Mouse (Mus musculus): ENCODE measurements around the gene Rtkn. TPM values are rescaled to one million over a fixed set of nuclear protein-coding genes. Genes with fewer than 3 reads are reported as not detected.

Gene Rtkn
- polyA plus RNA-seq, 1 experiment from 2014 or later: 39.9 TPM

GRCm38 (mm10) chr6:83118825-83119733 is 16.2 kb upstream of the Rtkn start:
- Histone ChIP-seq H3K9ac (no peak overlapping the region), H3K4me2 (peak overlapping the region; percentile 97), H3K4me1 (peaks cover 55% of the 10 kb centered on the region), H3K27ac (no peak overlapping the region), H3K36me3 (peaks cover 26% of the 10 kb centered on the region), H3K27me3 (no peaks in the 10 kb centered on the region), H3K4me3 (no peak overlapping the region), H3K9me3 (no peaks in the 10 kb centered on the region)
- no peak for ATAC-seq (ENCODE audit: borderline replicate concordance, extremely low read depth, low FRiP score, low TSS enrichment)
- WGBS: 69% methylated on average over 14 of the region's 14 CpGs

- peak overlapping the region; percentile 73 for H3K4me3 ChIP-seq
Observed at GRCm38 (mm10) chr6:83119734-83120051, 15.6 kb upstream of the Rtkn start.

GRCm38 (mm10) chr6:83120930-83121862 is 14.1 kb upstream of the Rtkn start, which contains the start of gene Wbp1:
Gene Wbp1, minus strand, starts transcription at chr6:83121559.
- peak; percentile 95 for ATAC-seq (ENCODE audit: borderline replicate concordance, extremely low read depth, low FRiP score, low TSS enrichment)
- no peaks in the 10 kb centered on the region for H3K27me3 ChIP-seq
- H3K9ac ChIP-seq: peak within 1 kb of the TSS; percentile 85
- H3K4me1 ChIP-seq: peaks cover 52% of the 10 kb centered on the region
- H3K27ac ChIP-seq: peak within 1 kb of the TSS; percentile 98
- peak within 1 kb of the TSS; percentile 73 for H3K4me3 ChIP-seq
- H3K4me2 ChIP-seq: peak within 1 kb of the TSS; percentile 97
- WGBS: under 1% methylated on average over 38 of the region's 38 CpGs
- H3K36me3 ChIP-seq: peaks cover 26% of the 10 kb centered on the region
- no peaks in the 10 kb centered on the region for H3K9me3 ChIP-seq

More at GRCm38 (mm10) chr6:83119734-83120051, 15.6 kb upstream of the Rtkn start:
- Histone ChIP-seq H3K9me3 (no peaks in the 10 kb centered on the region), H3K4me2 (peak overlapping the region; percentile 97), H3K4me1 (peaks cover 56% of the 10 kb centered on the region), H3K27me3 (no peaks in the 10 kb centered on the region), H3K27ac (no peak overlapping the region), H3K36me3 (peaks cover 26% of the 10 kb centered on the region), H3K9ac (peak overlapping the region; percentile 85)
- WGBS: 60% methylated on average over 7 of the region's 7 CpGs
- no peak for ATAC-seq (ENCODE audit: borderline replicate concordance, extremely low read depth, low FRiP score, low TSS enrichment)

GRCm38 (mm10) chr6:83121863-83122710 is 13.2 kb upstream of the Rtkn start:
- Histone ChIP-seq H3K27ac (peak overlapping the region; percentile 98), H3K4me1 (peaks cover 44% of the 10 kb centered on the region), H3K36me3 (peaks cover 26% of the 10 kb centered on the region), H3K9ac (peak overlapping the region; percentile 85), H3K27me3 (no peaks in the 10 kb centered on the region), H3K4me2 (peak overlapping the region; percentile 97), H3K9me3 (no peaks in the 10 kb centered on the region), H3K4me3 (peak overlapping the region; percentile 73)
- under 1% methylated on average over 47 of the region's 52 CpGs for WGBS
- ATAC-seq (ENCODE audit: borderline replicate concordance, extremely low read depth, low FRiP score, low TSS enrichment): peak; percentile 1; the same call in 1 of the 2 replicates

GRCm38 (mm10) chr6:83122961-83123360 is 12.3 kb upstream of the Rtkn start:
- Histone ChIP-seq H3K4me2 (peak overlapping the region; percentile 97), H3K9me3 (no peaks in the 10 kb centered on the region), H3K4me1 (peaks cover 44% of the 10 kb centered on the region), H3K4me3 (peak overlapping the region; percentile 73), H3K9ac (0 out of 2 replicates have a peak overlapping the region, but pooled peaks have one; percentile 8), H3K27ac (no peak overlapping the region), H3K27me3 (no peaks in the 10 kb centered on the region), H3K36me3 (peaks cover 18% of the 10 kb centered on the region)
- WGBS: 79% methylated on average over 5 of the region's 5 CpGs
- no peak for ATAC-seq (ENCODE audit: borderline replicate concordance, extremely low read depth, low FRiP score, low TSS enrichment)

GRCm38 (mm10) chr6:83124851-83125312 is 10.4 kb upstream of the Rtkn start:
- Histone ChIP-seq H3K27me3 (no peaks in the 10 kb centered on the region), H3K9me3 (no peaks in the 10 kb centered on the region), H3K27ac (peak overlapping the region; percentile 60), H3K9ac (peak overlapping the region; percentile 65), H3K36me3 (no peaks in the 10 kb centered on the region), H3K4me1 (peaks cover 37% of the 10 kb centered on the region), H3K4me2 (peak overlapping the region; percentile 94), H3K4me3 (peak overlapping the region; percentile 68)
- no peak; the same call in 1 of the 2 replicates for ATAC-seq (ENCODE audit: borderline replicate concordance, extremely low read depth, low FRiP score, low TSS enrichment)
- WGBS: under 1% methylated on average over 30 of the region's 30 CpGs

GRCm38 (mm10) chr6:83125331-83125730 is 9.9 kb upstream of the Rtkn start, which contains the start of gene Ino80b:
Gene Ino80b, minus strand, starts transcription at chr6:83125431.
- H3K9me3 ChIP-seq: no peaks in the 10 kb centered on the region
- peak within 1 kb of the TSS; percentile 60 for H3K27ac ChIP-seq
- WGBS: 17% methylated on average over 5 of the region's 5 CpGs
- peaks cover 33% of the 10 kb centered on the region for H3K4me1 ChIP-seq
- peak within 1 kb of the TSS; percentile 94 for H3K4me2 ChIP-seq
- H3K27me3 ChIP-seq: no peaks in the 10 kb centered on the region
- H3K9ac ChIP-seq: peak within 1 kb of the TSS; percentile 65
- ATAC-seq (ENCODE audit: borderline replicate concordance, extremely low read depth, low FRiP score, low TSS enrichment): no peak
- no peaks in the 10 kb centered on the region for H3K36me3 ChIP-seq
- H3K4me3 ChIP-seq: peak within 1 kb of the TSS; percentile 68

GRCm38 (mm10) chr6:83127419-83127818 is 7.8 kb upstream of the Rtkn start:
- WGBS: 91% methylated on average over 5 of the region's 5 CpGs
- H3K27ac ChIP-seq: no peak overlapping the region
- H3K4me2 ChIP-seq: no peak overlapping the region
- ATAC-seq (ENCODE audit: borderline replicate concordance, extremely low read depth, low FRiP score, low TSS enrichment): no peak
- no peak overlapping the region for H3K9ac ChIP-seq
- H3K4me1 ChIP-seq: peaks cover 34% of the 10 kb centered on the region
- no peaks in the 10 kb centered on the region for H3K36me3 ChIP-seq
- no peak overlapping the region for H3K4me3 ChIP-seq
- no peaks in the 10 kb centered on the region for H3K9me3 ChIP-seq
- H3K27me3 ChIP-seq: no peaks in the 10 kb centered on the region

- Histone ChIP-seq H3K4me1 (peaks cover 30% of the 10 kb centered on the region), H3K27ac (peak overlapping the region; percentile 74), H3K4me3 (no peak overlapping the region), H3K9me3 (no peaks in the 10 kb centered on the region), H3K36me3 (no peaks in the 10 kb centered on the region), H3K9ac (no peak overlapping the region), H3K4me2 (peak overlapping the region; percentile 24; the same call in 1 of the 2 replicates), H3K27me3 (no peaks in the 10 kb centered on the region)
- peak; percentile 39; the same call in 1 of the 2 replicates for ATAC-seq (ENCODE audit: borderline replicate concordance, extremely low read depth, low FRiP score, low TSS enrichment)
- WGBS: 39% methylated on average over 6 of the region's 6 CpGs
Observed at GRCm38 (mm10) chr6:83131469-83132034, 3.7 kb upstream of the Rtkn start.

- H3K9ac ChIP-seq: no peak overlapping the region
- 68% methylated on average over 9 of the region's 9 CpGs for WGBS
- H3K4me3 ChIP-seq: no peak overlapping the region
- H3K4me2 ChIP-seq: no peak overlapping the region
- H3K4me1 ChIP-seq: peaks cover 30% of the 10 kb centered on the region
- H3K36me3 ChIP-seq: no peaks in the 10 kb centered on the region
- H3K9me3 ChIP-seq: no peaks in the 10 kb centered on the region
- no peak for ATAC-seq (ENCODE audit: borderline replicate concordance, extremely low read depth, low FRiP score, low TSS enrichment)
- peak overlapping the region; percentile 46 for H3K27ac ChIP-seq
- H3K27me3 ChIP-seq: no peaks in the 10 kb centered on the region
Observed at GRCm38 (mm10) chr6:83132176-83132919, 2.9 kb upstream of the Rtkn start.

Data from lung, embryonic 15.5 days (tissue).